Comparison of ENCODE assay signal across 32 mouse cellular contexts in the genomic region with DNA sequence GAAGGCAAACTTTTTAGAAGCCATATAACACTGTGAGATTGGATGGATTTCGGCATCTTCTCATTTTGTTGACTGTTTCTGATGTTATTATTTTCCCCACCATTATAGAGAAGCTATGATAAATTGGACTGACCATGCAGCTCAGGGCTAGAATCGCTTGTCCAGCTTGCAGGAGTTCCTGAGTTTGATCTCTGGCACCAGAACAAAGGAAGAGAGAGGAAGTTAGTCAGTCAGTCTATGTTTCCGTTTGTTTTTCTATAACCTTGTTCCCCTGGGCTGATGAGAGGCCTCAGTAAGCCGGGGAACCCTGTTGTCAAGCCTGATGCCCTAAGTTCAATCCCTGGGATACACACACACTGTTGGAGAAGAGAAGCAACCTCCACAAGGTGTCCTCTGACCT.
DNase-seq lines count a peak whose midpoint lies in the region; ATAC-seq and TF ChIP-seq lines count a peak whose summit lies in the region.
"Had no signal": no experiment of that assay in that cellular context is flagged by ENCODE, and none has a peak within 500 bp of the region (broad histone marks: within the 10 kb centered on the region; RNA-seq: fewer than 3 reads in every experiment).

No protein-coding gene starts in this region.

- no peak overlapping the region for H3K4me2 ChIP-seq in embryonic facial prominence, embryonic 13.5 days
- H3K4me2 ChIP-seq in kidney, embryonic 16.5 days (replicated peaks; ENCODE audit: low read depth, low read length), result no peak overlapping the region
- peak overlapping the region; percentile 71 for H3K4me2 ChIP-seq in myocyte (ENCODE audit: low read depth)
- H3K4me2 ChIP-seq: embryonic facial prominence, embryonic 15.5 days; forebrain, embryonic 13.5 days; heart, embryonic 11.5 days; hindbrain, embryonic 12.5 days; liver, embryonic 12.5 days; midbrain, embryonic 13.5 days; neural tube, embryonic 15.5 days had no signal

- DNase-seq in embryonic facial prominence, embryonic 10.5 days (ENCODE audit: low spot score), result no peak
- DNase-seq in kidney, postnatal 14 days, result peak; percentile 34
- DNase-seq in lung, postnatal 10 days, result peak; percentile 45
- DNase-seq in lung, adult 2 months, result no peak
- no peak for DNase-seq in layer of hippocampus, postnatal 10 days (ENCODE audit: low spot score in 2 of 2)
- DNase-seq: adrenal gland, postnatal 14 days; cerebellum, adult 11 months; cerebellum, adult 9-10 months; cerebellum, postnatal 36 days; embryo, embryonic 11 days; gastrocnemius, postnatal 10 days; heart, postnatal 36 days; kidney, adult 18-20 months; kidney, postnatal 36 days; layer of hippocampus, postnatal 36 days; left cerebral cortex, postnatal 4 days; retina, postnatal 1 day; right cerebral cortex, postnatal 14 days; thymus, adult 18-20 months; thymus, postnatal 25 days had no signal

- no peak for ATAC-seq in embryonic facial prominence, embryonic 13.5 days (ENCODE audit: insufficient number of reproducible peaks, insufficient read depth, low FRiP score, low TSS enrichment, low read depth)
- no peak for ATAC-seq in kidney, embryonic 16.5 days (ENCODE audit: low FRiP score, low TSS enrichment)
- ATAC-seq: forebrain, embryonic 13.5 days; hindbrain, postnatal 0 days; liver, embryonic 12.5 days; midbrain, embryonic 13.5 days had no signal

- no peaks in the 10 kb centered on the region for H3K36me3 ChIP-seq in embryonic facial prominence, embryonic 13.5 days
- H3K36me3 ChIP-seq in embryonic facial prominence, embryonic 10.5 days (replicated peaks), result no peaks in the 10 kb centered on the region
- no peaks in the 10 kb centered on the region for H3K36me3 ChIP-seq in kidney, embryonic 16.5 days (ENCODE audit: insufficient read depth, low read length)
- H3K36me3 ChIP-seq in myocyte (ENCODE audit: control insufficient read depth, insufficient read depth), result no peaks in the 10 kb centered on the region
- H3K36me3 ChIP-seq: embryonic facial prominence, embryonic 15.5 days; hindbrain, embryonic 12.5 days; liver, embryonic 12.5 days; midbrain, embryonic 13.5 days; neural tube, embryonic 15.5 days had no signal

- TF ChIP-seq POLR2A in lung, adult 2 months (IDR thresholded peaks at IDR 0.05; ENCODE audit: borderline replicate concordance, extremely low read depth, low read depth, low read length), result no peak
- no peak for TF ChIP-seq POLR2A in myocyte (IDR thresholded peaks at IDR 0.05; ENCODE audit: insufficient read length, low read depth)

- H3K27ac ChIP-seq in embryonic facial prominence, embryonic 13.5 days, result peak overlapping the region; percentile 2; the same call in 1 of the 2 replicates
- H3K27ac ChIP-seq in embryonic facial prominence, embryonic 10.5 days (replicated peaks), result no peak overlapping the region
- no peak overlapping the region for H3K27ac ChIP-seq in kidney, embryonic 16.5 days (ENCODE audit: low read length)
- H3K27ac ChIP-seq: embryonic facial prominence, embryonic 15.5 days; forebrain, embryonic 13.5 days; hindbrain, embryonic 12.5 days; hindbrain, postnatal 0 days; liver, embryonic 12.5 days; midbrain, embryonic 13.5 days; neural tube, embryonic 15.5 days had no signal

- H3K9me3 ChIP-seq in embryonic facial prominence, embryonic 13.5 days, result no peaks in the 10 kb centered on the region
- H3K9me3 ChIP-seq in embryonic facial prominence, embryonic 10.5 days, result no peaks in the 10 kb centered on the region
- no peaks in the 10 kb centered on the region for H3K9me3 ChIP-seq in kidney, embryonic 16.5 days (ENCODE audit: low read length)
- H3K9me3 ChIP-seq: embryonic facial prominence, embryonic 15.5 days; forebrain, embryonic 13.5 days; hindbrain, embryonic 12.5 days; liver, embryonic 12.5 days; midbrain, embryonic 13.5 days; neural tube, embryonic 15.5 days had no signal

- H3K9ac ChIP-seq in embryonic facial prominence, embryonic 13.5 days, result no peak overlapping the region
- H3K9ac ChIP-seq in kidney, embryonic 16.5 days (replicated peaks; ENCODE audit: low read length), result no peak overlapping the region
- H3K9ac ChIP-seq: embryonic facial prominence, embryonic 15.5 days; forebrain, embryonic 13.5 days; hindbrain, embryonic 12.5 days; liver, embryonic 12.5 days; midbrain, embryonic 13.5 days; neural tube, embryonic 15.5 days had no signal

- 66% methylated on average over 4 of the region's 4 CpGs for WGBS in embryonic facial prominence, embryonic 13.5 days
- WGBS in embryonic facial prominence, embryonic 10.5 days, result 87% methylated on average over 4 of the region's 4 CpGs
- 58% methylated on average over 4 of the region's 4 CpGs for WGBS in kidney, embryonic 16.5 days
- 26% methylated on average over 4 of the region's 4 CpGs for WGBS in lung, adult 2 months

- no peaks in the 10 kb centered on the region for H3K27me3 ChIP-seq in embryonic facial prominence, embryonic 13.5 days
- no peaks in the 10 kb centered on the region for H3K27me3 ChIP-seq in embryonic facial prominence, embryonic 10.5 days (replicated peaks; ENCODE audit: low read depth, poor library complexity, severe bottlenecking)
- no peaks in the 10 kb centered on the region for H3K27me3 ChIP-seq in kidney, embryonic 16.5 days (ENCODE audit: insufficient read depth, low read length)
- H3K27me3 ChIP-seq in myocyte (ENCODE audit: control insufficient read depth, insufficient read depth, insufficient read length), result no peaks in the 10 kb centered on the region
- H3K27me3 ChIP-seq: embryonic facial prominence, embryonic 15.5 days; forebrain, embryonic 13.5 days; hindbrain, embryonic 12.5 days; liver, embryonic 12.5 days; megakaryocyte, embryonic 14.5 days; midbrain, embryonic 13.5 days; neural tube, embryonic 15.5 days had no signal

- no peak overlapping the region for H3K4me3 ChIP-seq in embryonic facial prominence, embryonic 13.5 days
- H3K4me3 ChIP-seq in embryonic facial prominence, embryonic 10.5 days, result no peak overlapping the region
- H3K4me3 ChIP-seq in kidney, embryonic 16.5 days (ENCODE audit: low read length), result no peak overlapping the region
- H3K4me3 ChIP-seq in lung, adult 2 months (replicated peaks; ENCODE audit: extremely low read depth, low read depth, low read length), result no peak overlapping the region
- no peak overlapping the region for H3K4me3 ChIP-seq in myocyte
- H3K4me3 ChIP-seq: embryonic facial prominence, embryonic 15.5 days; forebrain, embryonic 13.5 days; hindbrain, embryonic 12.5 days; liver, embryonic 12.5 days; megakaryocyte, embryonic 14.5 days; midbrain, embryonic 13.5 days; neural tube, embryonic 15.5 days had no signal

- peaks cover 22% of the 10 kb centered on the region for H3K4me1 ChIP-seq in embryonic facial prominence, embryonic 13.5 days
- no peaks in the 10 kb centered on the region for H3K4me1 ChIP-seq in embryonic facial prominence, embryonic 10.5 days
- H3K4me1 ChIP-seq in kidney, embryonic 16.5 days (ENCODE audit: insufficient read depth, low read length), result no peaks in the 10 kb centered on the region
- H3K4me1 ChIP-seq in lung, adult 2 months (ENCODE audit: control insufficient read depth, insufficient read depth, low read length), result no peaks in the 10 kb centered on the region
- H3K4me1 ChIP-seq: forebrain, embryonic 13.5 days; hindbrain, embryonic 12.5 days; midbrain, embryonic 13.5 days; neural tube, embryonic 15.5 days had no signal

- H3ac ChIP-seq in myocyte (ENCODE audit: control insufficient read depth, insufficient read length), result no peak overlapping the region

- TF ChIP-seq CTCF in lung, adult 2 months (IDR thresholded peaks at IDR 0.05; ENCODE audit: insufficient read depth, low read length), result no peak

- no peaks in the 10 kb centered on the region for H3K79me2 ChIP-seq in myocyte (ENCODE audit: control insufficient read depth, insufficient read depth)

TF ChIP-seq in myocyte, 11 proteins besides CTCF, POLR2A, EP300 and RAD21:
- no peak for TF ChIP-seq MYOD1 (IDR thresholded peaks at IDR 0.05; ENCODE audit: control insufficient read depth in 1 of 3, insufficient read length in 2 of 3, low read depth in 2 of 3)
- TF ChIP-seq SRF (IDR thresholded peaks at IDR 0.05; ENCODE audit: control insufficient read depth, insufficient read length, low read depth), result no peak
- TF ChIP-seq TCF3 (IDR thresholded peaks at IDR 0.05; ENCODE audit: insufficient read length, low read depth), result no peak
- TF ChIP-seq REST (IDR thresholded peaks at IDR 0.05; ENCODE audit: insufficient read depth, insufficient read length), result no peak
- TF ChIP-seq TCF12 (IDR thresholded peaks at IDR 0.05; ENCODE audit: insufficient read depth, poor library complexity, severe bottlenecking), result no peak
- TF ChIP-seq MAX (IDR thresholded peaks at IDR 0.05; ENCODE audit: low read depth), result no peak
- no peak for TF ChIP-seq E2F4 (IDR thresholded peaks at IDR 0.05; ENCODE audit: insufficient read depth)
- no peak for TF ChIP-seq USF1 (IDR thresholded peaks at IDR 0.05; ENCODE audit: low read depth)
- no peak for TF ChIP-seq MYOG (IDR thresholded peaks at IDR 0.05; ENCODE audit: control insufficient read depth in 1 of 3, insufficient read depth in 1 of 3, insufficient read length in 2 of 3, low read depth in 2 of 3)
- no peak for TF ChIP-seq CEBPB (IDR thresholded peaks at IDR 0.05; ENCODE audit: insufficient read depth, poor library complexity, severe bottlenecking)
- no peak for TF ChIP-seq POLR2AphosphoS2 (IDR thresholded peaks at IDR 0.05; ENCODE audit: insufficient read length, low read depth)

Comparison
In these comparisons a context has a peak if more than half of its experiments do, and no peak if none do; other contexts are left out.
1. DNase-seq: peak in kidney, postnatal 14 days (single experiment) and lung, postnatal 10 days (single experiment); none in embryonic facial prominence, embryonic 10.5 days (single experiment), lung, adult 2 months (single experiment) and layer of hippocampus, postnatal 10 days (0 of 2).